Mouse (Mus musculus) forebrain, postnatal 0 days (tissue): Measurements from ENCODE around the gene Cdh13. TPM values are rescaled to one million over a fixed set of nuclear protein-coding genes. Genes with fewer than 3 reads are reported as not detected.

Experiments used
- ATAC-seq: fragments of 200-750 bp; cut with Nextera tagmentation; 2 replicates; pipeline ENCODE4 v1.8.0; 2017; ENCODE audit warnings: mild to moderate bottlenecking, moderate library complexity
- DNase-seq: peaks from one replicate; pipeline ENCODE4 v3.0.0-alpha.2; 2015
- H3K27ac ChIP-seq: fragments of 300-500 bp; sonication (generic); 2 replicates; pipeline ENCODE4 v1.5.1; 2014; ENCODE audit warnings: low read depth, mild to moderate bottlenecking, antibody characterized with exemption, low read length, moderate library complexity, mixed read lengths
- H3K27me3 ChIP-seq: fragments of 300-500 bp; sonication (generic); 2 replicates; pipeline ENCODE4 v1.6.1; 2014; ENCODE audit warnings: mild to moderate bottlenecking, low read length, mixed read lengths; ENCODE audit not compliant: insufficient read depth
- H3K36me3 ChIP-seq: fragments of 300-500 bp; sonication (generic); 2 replicates; pipeline ENCODE4 v1.6.1; 2014; ENCODE audit warnings: mild to moderate bottlenecking, moderate library complexity; ENCODE audit not compliant: insufficient read depth
- H3K4me1 ChIP-seq: fragments of 300-500 bp; sonication (generic); 2 replicates; pipeline ENCODE4 v1.6.1; 2014; ENCODE audit warnings: antibody characterized with exemption; ENCODE audit not compliant: insufficient read depth
- H3K4me2 ChIP-seq: fragments of 300-500 bp; sonication (generic); 2 replicates; pipeline ENCODE4 v1.6.1; 2014; ENCODE audit warnings: low read depth, mild to moderate bottlenecking, moderate library complexity
- H3K4me3 ChIP-seq: fragments of 300-500 bp; sonication (generic); 2 replicates; pipeline ENCODE4 v1.5.1; 2014; ENCODE audit warnings: low read depth, low read length, mixed read lengths
- H3K9ac ChIP-seq: fragments of 300-500 bp; sonication (generic); 2 replicates; pipeline ENCODE4 v1.6.1; 2014; ENCODE audit warnings: mild to moderate bottlenecking
- H3K9me3 ChIP-seq: fragments of 300-500 bp; sonication (generic); 2 replicates; pipeline ENCODE4 v1.6.1; 2016; ENCODE audit warnings: low read length
- CTCF ChIP-seq: sonication (generic); IDR thresholded peaks from 2 replicates; pipeline ENCODE4 v1.5.1; 2016; ENCODE audit warnings: antibody characterized with exemption, control low read depth, low read depth
- WGBS: fragments of 180-500 bp; shearing (Covaris S2); extraction: QIAGEN DNeasy Blood & Tissue Kit; methylation state at CpG from one replicate; pipeline ENCODE4 v1.1.7; 2014; 5-methylcytosine and 5-hydroxymethylcytosine counted together
- polyA plus RNA-seq: library from polyadenylated mRNA; unstranded; fragments of >200 nt; fragmentation: Nextera tagmentation; extraction: Ambion mirVana; gene quantifications from 2 replicates; pipeline ENCODE4 v1.2.1, GENCODE M21; 2015
- total RNA-seq: library from RNA; depleted of rRNA; stranded (reverse); fragments of >200 nt; gene quantifications from 2 replicates; pipeline ENCODE4 v1.2.3, GENCODE M21; 2014

The Cdh13 gene
- total and polyA plus RNA-seq, 2 experiments from 2014 or later, result 127 to 154 TPM

DNA sequence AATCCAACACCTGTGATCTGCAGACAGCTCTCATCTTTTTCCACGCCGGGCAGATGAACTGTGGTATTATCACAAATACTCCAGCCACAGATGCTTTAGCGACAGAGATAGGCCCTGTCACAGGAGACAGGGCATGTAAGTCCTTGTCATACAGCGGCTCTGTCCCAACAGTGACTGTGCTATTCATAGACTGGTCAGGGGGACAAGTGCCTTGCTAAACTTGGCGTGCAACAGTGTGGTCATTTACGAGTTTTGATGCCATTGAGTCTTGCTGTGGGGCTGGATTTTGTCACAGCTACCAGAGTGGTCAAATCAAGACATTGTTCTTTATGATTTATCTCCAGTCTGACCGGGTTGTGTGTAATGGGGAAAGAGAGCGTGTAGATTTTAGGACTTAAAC lies 95.5 kb downstream of the Cdh13 start:
- DNase-seq (no peak), ATAC-seq (no peak)
- Histone ChIP-seq H3K27ac (no peak overlapping the region), H3K36me3 (no peaks in the 10 kb centered on the region), H3K9me3 (no peaks in the 10 kb centered on the region), H3K4me3 (no peak overlapping the region), H3K4me1 (0 out of 2 replicates have a peak, but pooled peaks cover 6% of the 10 kb centered on the region), H3K27me3 (no peaks in the 10 kb centered on the region), H3K4me2 (no peak overlapping the region), H3K9ac (no peak overlapping the region)
- WGBS, result 79% methylated on average over 8 of the region's 8 CpGs
- no peak for TF ChIP-seq CTCF

DNA sequence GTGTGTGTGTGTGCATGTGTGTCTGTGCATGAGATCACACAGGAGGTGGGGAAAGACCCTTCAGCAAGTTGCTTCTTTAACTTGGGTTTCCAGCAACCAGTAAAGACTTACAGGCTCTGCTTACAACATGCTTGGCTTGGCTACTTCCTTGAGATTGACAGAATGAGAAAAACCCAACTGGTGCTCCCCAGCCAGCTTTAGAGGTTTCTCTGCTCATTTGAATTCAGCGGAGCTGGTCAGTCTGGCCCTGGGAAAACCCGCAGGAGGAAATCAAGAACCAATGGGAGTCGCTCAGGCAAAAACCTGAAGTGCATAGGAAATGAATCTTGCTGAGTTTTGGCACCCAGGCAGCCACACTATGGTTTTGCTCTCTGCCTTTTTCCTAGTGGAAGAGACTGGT lies 96.1 kb downstream of the Cdh13 start:
- DNase-seq, result peak; percentile 68
- ATAC-seq, result peak; percentile 82
- Histone ChIP-seq H3K4me3 (no peak overlapping the region), H3K9me3 (no peaks in the 10 kb centered on the region), H3K4me2 (no peak overlapping the region), H3K27ac (peak overlapping the region; percentile 59), H3K9ac (no peak overlapping the region), H3K36me3 (no peaks in the 10 kb centered on the region), H3K27me3 (no peaks in the 10 kb centered on the region), H3K4me1 (0 out of 2 replicates have a peak, but pooled peaks cover 6% of the 10 kb centered on the region)
- no peak for TF ChIP-seq CTCF
- WGBS, result 11% methylated on average over 3 of the region's 3 CpGs

DNA sequence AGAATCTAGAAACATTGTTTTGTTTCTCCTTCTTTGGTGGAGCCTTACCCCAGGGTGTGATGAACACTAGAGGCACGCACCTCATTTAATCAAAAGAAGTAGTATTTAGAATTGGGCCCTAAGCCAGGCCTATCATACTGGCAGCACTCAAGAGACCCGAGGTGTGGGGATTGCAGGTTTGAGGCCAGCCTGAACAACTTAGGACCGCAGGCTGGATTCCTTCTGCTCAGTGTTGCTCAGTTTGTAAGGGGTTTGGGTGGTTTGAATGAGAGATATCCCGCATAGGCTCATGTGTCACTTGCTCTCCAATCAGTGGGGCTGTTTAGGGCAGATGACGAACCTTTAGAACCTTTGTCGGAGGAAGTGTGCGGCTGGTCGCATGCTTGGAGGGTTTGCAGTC lies 96.5 kb downstream of the Cdh13 start:
- TF ChIP-seq CTCF, result no peak
- no peak overlapping the region for H3K9ac ChIP-seq
- 0 out of 2 replicates have a peak, but pooled peaks cover 6% of the 10 kb centered on the region for H3K4me1 ChIP-seq
- H3K9me3 ChIP-seq, result no peaks in the 10 kb centered on the region
- DNase-seq (no peak), ATAC-seq (peak; percentile 30)
- H3K36me3 ChIP-seq, result no peaks in the 10 kb centered on the region
- H3K27me3 ChIP-seq, result no peaks in the 10 kb centered on the region
- WGBS, result 39% methylated on average over 8 of the region's 8 CpGs
- no peak overlapping the region for H3K4me2 ChIP-seq
- 0 out of 2 replicates have a peak overlapping the region, but pooled peaks have one; percentile 21 for H3K27ac ChIP-seq
- no peak overlapping the region for H3K4me3 ChIP-seq

DNA sequence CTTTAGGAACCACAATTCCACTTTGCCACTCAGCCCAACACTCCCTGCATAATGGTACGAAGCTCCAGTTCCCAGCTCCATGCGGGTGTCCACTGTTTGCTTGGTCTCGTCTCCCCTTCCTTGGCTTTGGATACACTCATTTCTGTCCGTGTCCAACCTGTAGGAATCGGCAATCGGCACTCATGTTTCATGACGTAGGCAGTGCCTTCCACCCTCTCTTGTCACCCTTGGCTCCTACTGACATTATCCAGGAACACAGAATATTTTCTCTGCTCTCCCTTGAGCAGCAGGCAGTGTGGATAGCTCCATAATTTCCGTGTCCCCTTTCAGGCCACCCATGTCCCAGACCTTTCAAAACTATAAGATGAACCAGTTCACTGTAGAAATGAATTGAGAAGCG lies 97.2 kb downstream of the Cdh13 start:
- Histone ChIP-seq H3K9me3 (no peaks in the 10 kb centered on the region), H3K27ac (no peak overlapping the region), H3K4me2 (no peak overlapping the region), H3K4me1 (0 out of 2 replicates have a peak, but pooled peaks cover 6% of the 10 kb centered on the region), H3K4me3 (no peak overlapping the region), H3K27me3 (no peaks in the 10 kb centered on the region), H3K36me3 (no peaks in the 10 kb centered on the region), H3K9ac (no peak overlapping the region)
- 52% methylated on average over 9 of the region's 9 CpGs for WGBS
- ATAC-seq (no peak), DNase-seq (no peak)
- no peak for TF ChIP-seq CTCF

DNA sequence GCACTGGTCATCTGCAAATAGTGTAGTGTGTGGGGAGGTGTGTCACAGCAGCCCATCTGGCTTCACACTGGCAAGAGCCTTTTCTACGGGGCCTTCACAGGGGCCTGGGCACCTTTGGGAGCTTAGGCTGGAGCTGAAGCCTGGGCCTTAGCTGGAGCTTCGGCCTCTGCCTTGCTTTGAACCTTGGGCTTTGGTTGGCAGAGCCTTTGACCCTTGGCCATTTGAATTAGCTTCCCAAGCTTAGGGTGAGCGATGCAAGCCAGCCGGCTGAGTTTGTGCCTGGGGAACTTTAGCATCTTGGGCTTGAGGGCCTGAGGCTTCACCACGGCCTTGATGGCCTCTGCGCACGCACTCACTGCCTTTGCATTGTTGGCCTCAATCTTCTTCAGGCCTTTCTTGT lies 98.1 kb downstream of the Cdh13 start:
- Histone ChIP-seq H3K27me3 (no peaks in the 10 kb centered on the region), H3K9me3 (no peaks in the 10 kb centered on the region), H3K4me2 (no peak overlapping the region), H3K4me3 (no peak overlapping the region), H3K36me3 (no peaks in the 10 kb centered on the region), H3K9ac (no peak overlapping the region), H3K4me1 (0 out of 2 replicates have a peak, but pooled peaks cover 6% of the 10 kb centered on the region), H3K27ac (no peak overlapping the region)
- ATAC-seq, result no peak
- TF ChIP-seq CTCF, result no peak
- WGBS, result 93% methylated on average over 7 of the region's 7 CpGs
- DNase-seq, result no peak

DNA sequence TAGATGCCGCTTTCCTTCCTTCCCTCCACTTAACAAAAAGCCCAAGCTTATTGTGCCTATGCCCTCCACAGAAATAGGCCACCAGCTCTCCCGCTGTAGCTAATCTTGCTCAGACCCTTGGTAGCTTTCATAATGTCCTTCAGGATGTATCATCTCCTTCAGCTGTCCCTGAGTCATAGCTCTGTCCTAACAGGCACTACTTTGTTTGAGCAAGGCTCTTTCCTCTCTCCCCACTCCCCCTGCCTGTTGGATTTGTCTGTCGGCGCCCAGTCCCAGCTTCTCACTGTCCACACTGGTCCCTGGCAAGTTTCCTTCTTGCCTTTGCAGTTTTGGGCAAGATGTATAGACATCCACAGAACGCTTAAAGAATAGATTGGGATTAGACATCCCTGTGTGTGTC lies 100.8 kb downstream of the Cdh13 start:
- no peaks in the 10 kb centered on the region for H3K36me3 ChIP-seq
- TF ChIP-seq CTCF, result no peak
- H3K9me3 ChIP-seq, result no peaks in the 10 kb centered on the region
- H3K27ac ChIP-seq, result no peak overlapping the region
- H3K9ac ChIP-seq, result no peak overlapping the region
- H3K4me3 ChIP-seq, result no peak overlapping the region
- no peaks in the 10 kb centered on the region for H3K27me3 ChIP-seq
- no peak for DNase-seq
- H3K4me2 ChIP-seq, result no peak overlapping the region
- 90% methylated on average over 5 of the region's 5 CpGs for WGBS
- no peak for ATAC-seq
- H3K4me1 ChIP-seq, result no peaks in the 10 kb centered on the region

DNA sequence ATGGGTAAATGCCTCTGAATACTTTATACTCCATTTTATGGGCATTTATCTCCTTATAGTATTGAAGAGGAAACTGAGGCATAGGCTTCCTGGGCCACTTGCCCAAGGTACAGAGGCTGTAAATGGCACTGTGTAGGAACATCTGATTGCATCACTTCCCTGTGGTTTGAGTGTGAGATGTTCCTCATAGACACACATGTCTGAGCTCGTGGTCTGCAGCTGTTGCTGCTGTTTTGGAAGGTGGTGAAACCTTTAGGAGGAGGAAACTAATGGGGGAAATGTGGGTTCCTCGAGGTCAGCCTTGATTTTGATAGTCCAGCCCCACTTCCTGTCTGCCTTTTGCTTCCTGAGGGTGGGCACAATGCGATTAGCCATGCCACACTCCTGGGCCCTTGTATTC lies 105.9 kb downstream of the Cdh13 start:
- Histone ChIP-seq H3K27me3 (no peaks in the 10 kb centered on the region), H3K36me3 (no peaks in the 10 kb centered on the region), H3K4me2 (no peak overlapping the region), H3K9ac (no peak overlapping the region), H3K27ac (no peak overlapping the region), H3K9me3 (no peaks in the 10 kb centered on the region), H3K4me3 (no peak overlapping the region), H3K4me1 (no peaks in the 10 kb centered on the region)
- no peak for TF ChIP-seq CTCF
- DNase-seq (no peak), ATAC-seq (no peak)
- WGBS, result 80% methylated on average over 3 of the region's 3 CpGs
